Mouse (Mus musculus) ES-Bruce4 (cell line): ENCODE data around the gene Ecm2.

ENCODE experiments used
- CTCF ChIP-seq: IDR thresholded peaks from one replicate; pipeline ENCODE4 v1.8.1; 2011; ENCODE audit warnings: low read depth, low read length
- POLR2A ChIP-seq: IDR thresholded peaks from one replicate; pipeline ENCODE4 v1.8.1; 2011; ENCODE audit warnings: low read length; ENCODE audit not compliant: insufficient read depth

- TF ChIP-seq POLR2A (no peak), CTCF (no peak)
These were observed 56.3 kb downstream of the Ecm2 start for GRCm38 (mm10) chr13:49560886-49561285.
